Mouse (Mus musculus) liver, postnatal 0 days (tissue): ENCODE data around the gene Lypd4.

Experiments
- CTCF ChIP-seq: sonication (generic); IDR thresholded peaks from 2 replicates; pipeline ENCODE4 v1.5.1; 2016; ENCODE audit warnings: antibody characterized with exemption, low read depth
- EP300 ChIP-seq: IDR thresholded peaks from 2 replicates; pipeline ENCODE4 v1.6.1; 2016; ENCODE audit warnings: antibody characterized with exemption, low read depth, mild to moderate bottlenecking

- TF ChIP-seq EP300 (no peak), CTCF (no peak)
These were observed 16.5 kb upstream of the Lypd4 start for GRCm38 (mm10) chr7:24886308-24886633.
